Mouse (Mus musculus) testis, adult 2 months (tissue): Measurements from ENCODE around the gene Birc6.

Experiments used
- CTCF ChIP-seq: fragments of 200-500 bp; IDR thresholded peaks from 2 replicates; pipeline ENCODE4 v1.5.1; 2012; ENCODE audit warnings: low read depth, mild to moderate bottlenecking, inconsistent platforms, low read length, moderate library complexity; ENCODE audit not compliant: control insufficient read depth, insufficient read depth, insufficient replicate concordance
- POLR2A ChIP-seq: fragments of 200-500 bp; IDR thresholded peaks from 2 replicates; pipeline ENCODE4 v1.6.1; 2012; ENCODE audit warnings: low read depth, mild to moderate bottlenecking, inconsistent platforms, low read length, moderate library complexity; ENCODE audit not compliant: control insufficient read depth

GRCm38 (mm10) chr17:74749659-74750058 lies 221.6 kb downstream of the Birc6 start:
- no peak for TF ChIP-seq CTCF
- TF ChIP-seq POLR2A: no peak
